Mouse (Mus musculus): Measurements from ENCODE around the gene Myo10.
A peak's percentile ranks its signal among the peaks of the same experiment; 100 is the strongest.

The Myo10 gene

GRCm38 (mm10) chr15:25769524-25770255 is 147.4 kb downstream of the Myo10 start:
- no peak for DNase-seq

GRCm38 (mm10) chr15:25771782-25772181 is 149.5 kb downstream of the Myo10 start:
- DNase-seq = no peak

- DNase-seq = no peak
Measured at GRCm38 (mm10) chr15:25773711-25774513, 151.6 kb downstream of the Myo10 start.

GRCm38 (mm10) chr15:25778937-25779336 is 156.6 kb downstream of the Myo10 start:
- no peak for DNase-seq

GRCm38 (mm10) chr15:25779522-25780191 is 157.3 kb downstream of the Myo10 start:
- no peak for DNase-seq

GRCm38 (mm10) chr15:25781053-25781452 is 158.7 kb downstream of the Myo10 start:
- no peak for DNase-seq

- DNase-seq = no peak
Measured at GRCm38 (mm10) chr15:25785456-25786390, 163.4 kb downstream of the Myo10 start.

GRCm38 (mm10) chr15:25787406-25787805 is 165.1 kb downstream of the Myo10 start:
- no peak for DNase-seq

- DNase-seq = no peak
Measured at GRCm38 (mm10) chr15:25787965-25788364, 165.6 kb downstream of the Myo10 start.

- no peak for DNase-seq
Measured at GRCm38 (mm10) chr15:25788565-25788964, 166.2 kb downstream of the Myo10 start.

GRCm38 (mm10) chr15:25789241-25789640 is 166.9 kb downstream of the Myo10 start:
- DNase-seq = no peak

GRCm38 (mm10) chr15:25791660-25792353 is 169.5 kb downstream of the Myo10 start:
- DNase-seq = no peak

- no peak for DNase-seq
Measured at GRCm38 (mm10) chr15:25794123-25794522, 171.8 kb downstream of the Myo10 start.

- DNase-seq = no peak
Measured at GRCm38 (mm10) chr15:25795496-25795895, 173.2 kb downstream of the Myo10 start.

GRCm38 (mm10) chr15:25796353-25796752 is 174.0 kb downstream of the Myo10 start:
- no peak for DNase-seq

- DNase-seq = no peak
Measured at GRCm38 (mm10) chr15:25797179-25797578, 174.9 kb downstream of the Myo10 start.

- DNase-seq = no peak
Measured at GRCm38 (mm10) chr15:25797888-25798287, 175.6 kb downstream of the Myo10 start.

- no peak for DNase-seq
Measured at GRCm38 (mm10) chr15:25801726-25802125, 179.4 kb downstream of the Myo10 start.

- DNase-seq = no peak
Measured at GRCm38 (mm10) chr15:25802194-25802593, 179.9 kb downstream of the Myo10 start.

GRCm38 (mm10) chr15:25803111-25803510 is 180.8 kb downstream of the Myo10 start:
- no peak for DNase-seq

GRCm38 (mm10) chr15:25805336-25806110 is 183.2 kb downstream of the Myo10 start:
- DNase-seq = peak; percentile 73

Measured in cerebellum, adult 8-10 months (tissue).